Mouse (Mus musculus) neutrophil, adult 5-6 weeks (primary cell): ENCODE measurements around the gene Ranbp9. TPM values are rescaled to one million over a fixed set of nuclear protein-coding genes. Genes with fewer than 3 reads are reported as not detected.

Experiments used
- ATAC-seq: fragments of 151-379, 151-347 bp; 2 replicates; pipeline ENCODE4 v1.8.0; 2017; ENCODE audit warnings: mild to moderate bottlenecking, moderate TSS enrichment; ENCODE audit not compliant: insufficient number of reproducible peaks, poor library complexity, low FRiP score, severe bottlenecking; ENCODE audit errors: extremely low read depth
- total RNA-seq: library from RNA; stranded (forward); fragments of 200-1000 nt; gene quantifications from 2 replicates; pipeline ENCODE4 v1.2.3, GENCODE M21; 2017

Gene Ranbp9
- total RNA-seq, 1 experiment from 2014 or later = 100 TPM

GRCm38 (mm10) chr13:43499731-43500482 is 18.8 kb upstream of the Ranbp9 start:
- ATAC-seq = no peak

GRCm38 (mm10) chr13:43498849-43499248 is 17.8 kb upstream of the Ranbp9 start:
- no peak for ATAC-seq

- no peak for ATAC-seq
Observed at GRCm38 (mm10) chr13:43497769-43498168, 16.7 kb upstream of the Ranbp9 start.

- ATAC-seq = no peak
Observed at GRCm38 (mm10) chr13:43496660-43497059, 15.6 kb upstream of the Ranbp9 start.

GRCm38 (mm10) chr13:43495645-43496044 is 14.6 kb upstream of the Ranbp9 start:
- ATAC-seq = no peak

GRCm38 (mm10) chr13:43493725-43494124 is 12.6 kb upstream of the Ranbp9 start:
- ATAC-seq = no peak

- no peak for ATAC-seq
Observed at GRCm38 (mm10) chr13:43493058-43493481, 12.0 kb upstream of the Ranbp9 start.

- no peak for ATAC-seq
Observed at GRCm38 (mm10) chr13:43486501-43487213, 5.6 kb upstream of the Ranbp9 start.

- ATAC-seq = no peak
Observed at GRCm38 (mm10) chr13:43485278-43485976, 4.3 kb upstream of the Ranbp9 start.

- ATAC-seq = no peak
Observed at GRCm38 (mm10) chr13:43482782-43483181, 1.7 kb upstream of the Ranbp9 start.

GRCm38 (mm10) chr13:43481859-43482245 is 770 bp upstream of the Ranbp9 start:
- ATAC-seq = no peak

GRCm38 (mm10) chr13:43480595-43480956 is 506 bp downstream of the Ranbp9 start:
- ATAC-seq = no peak

GRCm38 (mm10) chr13:43479767-43480571 is 1.1 kb downstream of the Ranbp9 start:
- no peak; the same call in 1 of the 2 replicates for ATAC-seq

- no peak for ATAC-seq
Observed at GRCm38 (mm10) chr13:43479024-43479705, 1.9 kb downstream of the Ranbp9 start.

GRCm38 (mm10) chr13:43478586-43478985 is 2.5 kb downstream of the Ranbp9 start:
- no peak for ATAC-seq

- no peak for ATAC-seq
Observed at GRCm38 (mm10) chr13:43477098-43477697, 3.9 kb downstream of the Ranbp9 start.

- ATAC-seq = no peak
Observed at GRCm38 (mm10) chr13:43476226-43476625, 4.9 kb downstream of the Ranbp9 start.

GRCm38 (mm10) chr13:43474722-43475121 is 6.4 kb downstream of the Ranbp9 start:
- no peak for ATAC-seq
